Mouse (Mus musculus): ENCODE data around the gene Ankle1. TPM values are rescaled to one million over a fixed set of nuclear protein-coding genes. Genes with fewer than 3 reads are reported as not detected.

The Ankle1 gene
- total and polyA plus RNA-seq, 2 experiments from 2014 or later = 1.1 to 2.2 TPM

DNA sequence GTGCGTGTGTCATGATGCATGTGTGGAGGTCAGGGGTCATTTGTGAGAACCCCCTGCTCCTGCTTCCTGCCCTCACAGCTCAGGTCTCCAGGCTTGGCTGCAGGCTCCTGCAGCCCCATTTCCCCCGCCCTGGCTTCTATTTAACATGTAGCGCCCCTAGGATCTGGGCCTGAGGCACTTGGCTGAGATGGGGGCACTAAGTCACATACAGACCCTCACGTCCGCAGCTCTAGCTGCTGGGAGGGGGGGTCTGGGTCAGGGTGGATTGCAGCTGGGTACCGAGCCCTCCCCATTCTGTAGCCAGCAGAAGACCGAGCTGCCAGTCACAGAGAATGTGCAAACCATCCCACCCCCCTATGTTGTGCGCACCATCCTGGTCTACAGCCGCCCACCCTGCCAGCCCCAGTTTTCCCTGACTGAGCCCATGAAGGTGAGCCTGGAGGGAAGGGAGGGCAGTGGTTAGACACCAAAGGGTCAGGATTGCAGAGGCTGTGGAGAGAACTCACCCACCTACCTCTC is 3.3 kb upstream of the Ankle1 start:
- DNase-seq (ENCODE audit: low spot score) = no peak
- no peaks in the 10 kb centered on the region for H3K9me3 ChIP-seq (ENCODE audit: low read length)
- TF ChIP-seq CTCF (IDR thresholded peaks at IDR 0.05) = no peak
- H3K27me3 ChIP-seq (ENCODE audit: insufficient read depth, low read length) = no peaks in the 10 kb centered on the region
- no peak overlapping the region for H3K4me3 ChIP-seq (ENCODE audit: low read depth, low read length)
- H3K36me3 ChIP-seq (ENCODE audit: insufficient read depth, low read length) = peaks cover 6% of the 10 kb centered on the region
- H3K27ac ChIP-seq (ENCODE audit: low read depth, low read length) = no peak overlapping the region
- no peak overlapping the region for H3K4me2 ChIP-seq (ENCODE audit: low read depth, low read length, poor library complexity, severe bottlenecking)
- no peak for ATAC-seq (ENCODE audit: low FRiP score)
- no peak overlapping the region for H3K9ac ChIP-seq (replicated peaks; ENCODE audit: low read length, poor library complexity, severe bottlenecking)
- 91% methylated on average over 9 of the region's 9 CpGs for WGBS
- peaks cover 4% of the 10 kb centered on the region for H3K4me1 ChIP-seq (ENCODE audit: insufficient read depth, low read length)

- Histone ChIP-seq H3K4me2 (ENCODE audit: low read depth, low read length, poor library complexity, severe bottlenecking) (no peak overlapping the region), H3K9ac (replicated peaks; ENCODE audit: low read length, poor library complexity, severe bottlenecking) (no peak overlapping the region), H3K4me1 (ENCODE audit: insufficient read depth, low read length) (no peaks in the 10 kb centered on the region), H3K9me3 (ENCODE audit: low read length) (no peaks in the 10 kb centered on the region), H3K27ac (ENCODE audit: low read depth, low read length) (no peak overlapping the region), H3K27me3 (ENCODE audit: insufficient read depth, low read length) (no peaks in the 10 kb centered on the region), H3K4me3 (ENCODE audit: low read depth, low read length) (no peak overlapping the region), H3K36me3 (ENCODE audit: insufficient read depth, low read length) (peaks cover 5% of the 10 kb centered on the region)
- ATAC-seq (ENCODE audit: low FRiP score) (no peak), DNase-seq (ENCODE audit: low spot score) (no peak)
- no peak for TF ChIP-seq CTCF (IDR thresholded peaks at IDR 0.05)
- 90% methylated on average over 6 of the region's 6 CpGs for WGBS
These were observed 2.5 kb upstream of the Ankle1 start for GRCm38 (mm10) chr8:71403107-71403885.

DNA sequence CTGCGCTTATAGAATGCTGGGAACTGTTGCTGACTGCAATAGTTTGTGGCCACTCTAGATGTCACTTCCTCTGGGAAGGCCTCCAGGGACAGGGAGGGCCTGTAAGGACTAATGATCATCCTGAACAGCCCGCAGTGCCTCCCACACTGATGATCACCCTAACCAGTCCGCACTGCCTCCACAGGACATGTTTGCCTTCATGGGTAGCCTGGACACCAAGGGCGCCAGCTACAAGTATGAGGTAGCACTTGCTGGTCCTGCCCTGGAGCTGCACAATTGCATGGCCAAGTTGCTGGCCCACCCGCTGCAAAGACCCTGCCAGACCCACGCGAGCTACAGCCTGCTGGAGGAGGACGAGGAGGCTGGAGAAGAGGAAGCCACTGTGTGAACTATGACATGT is 1.8 kb upstream of the Ankle1 start:
- Histone ChIP-seq H3K4me1 (ENCODE audit: insufficient read depth, low read length) (no peaks in the 10 kb centered on the region), H3K27ac (ENCODE audit: low read depth, low read length) (no peak overlapping the region), H3K27me3 (ENCODE audit: insufficient read depth, low read length) (no peaks in the 10 kb centered on the region), H3K9ac (replicated peaks; ENCODE audit: low read length, poor library complexity, severe bottlenecking) (no peak overlapping the region), H3K4me2 (ENCODE audit: low read depth, low read length, poor library complexity, severe bottlenecking) (no peak overlapping the region), H3K36me3 (ENCODE audit: insufficient read depth, low read length) (no peaks in the 10 kb centered on the region), H3K4me3 (ENCODE audit: low read depth, low read length) (no peak overlapping the region), H3K9me3 (ENCODE audit: low read length) (no peaks in the 10 kb centered on the region)
- ATAC-seq (ENCODE audit: low FRiP score) (no peak), DNase-seq (ENCODE audit: low spot score) (no peak)
- TF ChIP-seq CTCF (IDR thresholded peaks at IDR 0.05) = no peak
- 96% methylated on average over 8 of the region's 8 CpGs for WGBS

DNA sequence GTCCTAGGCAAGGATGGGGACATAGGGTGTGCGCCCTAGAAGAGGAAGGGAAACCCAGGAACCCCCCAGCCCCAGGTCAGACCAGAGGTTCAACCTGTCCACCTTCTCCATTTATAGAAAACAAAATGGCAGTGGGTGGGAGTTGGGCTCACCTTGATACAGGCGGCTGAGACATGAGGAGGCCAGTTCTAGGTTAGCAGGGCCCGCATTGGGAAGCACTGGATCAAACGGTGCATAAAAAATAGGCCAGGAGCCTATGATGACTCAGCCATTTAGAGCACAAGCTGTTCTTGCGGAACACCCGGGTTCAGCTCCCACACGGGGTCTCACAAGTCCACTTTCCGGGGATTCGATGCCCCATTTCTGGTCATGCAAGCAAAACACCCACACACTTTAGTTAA is 859 bp upstream of the Ankle1 start:
- 83% methylated on average over 9 of the region's 9 CpGs for WGBS
- no peak for ATAC-seq (ENCODE audit: low FRiP score)
- no peaks in the 10 kb centered on the region for H3K27me3 ChIP-seq (ENCODE audit: insufficient read depth, low read length)
- no peak for TF ChIP-seq CTCF (IDR thresholded peaks at IDR 0.05)
- no peak overlapping the region for H3K4me3 ChIP-seq (ENCODE audit: low read depth, low read length)
- no peaks in the 10 kb centered on the region for H3K4me1 ChIP-seq (ENCODE audit: insufficient read depth, low read length)
- no peak overlapping the region for H3K27ac ChIP-seq (ENCODE audit: low read depth, low read length)
- DNase-seq (ENCODE audit: low spot score) = no peak
- no peaks in the 10 kb centered on the region for H3K36me3 ChIP-seq (ENCODE audit: insufficient read depth, low read length)
- no peak overlapping the region for H3K9ac ChIP-seq (replicated peaks; ENCODE audit: low read length, poor library complexity, severe bottlenecking)
- no peak overlapping the region; the same call in 1 of the 2 replicates for H3K4me2 ChIP-seq (ENCODE audit: low read depth, low read length, poor library complexity, severe bottlenecking)
- no peaks in the 10 kb centered on the region for H3K9me3 ChIP-seq (ENCODE audit: low read length)

- Histone ChIP-seq H3K36me3 (ENCODE audit: insufficient read depth, low read length) (no peaks in the 10 kb centered on the region), H3K27ac (ENCODE audit: low read depth, low read length) (no peak overlapping the region), H3K9ac (replicated peaks; ENCODE audit: low read length, poor library complexity, severe bottlenecking) (no peak overlapping the region), H3K4me3 (ENCODE audit: low read depth, low read length) (peak overlapping the region; percentile 36), H3K9me3 (ENCODE audit: low read length) (no peaks in the 10 kb centered on the region), H3K27me3 (ENCODE audit: insufficient read depth, low read length) (no peaks in the 10 kb centered on the region), H3K4me2 (ENCODE audit: low read depth, low read length, poor library complexity, severe bottlenecking) (peak overlapping the region; percentile 90), H3K4me1 (ENCODE audit: insufficient read depth, low read length) (no peaks in the 10 kb centered on the region)
- WGBS = under 1% methylated on average over 55 of the region's 55 CpGs
- TF ChIP-seq CTCF (IDR thresholded peaks at IDR 0.05) = peak; percentile 57
- ATAC-seq (ENCODE audit: low FRiP score) (0 out of 2 replicates have a peak, but pooled peaks have one; percentile 1), DNase-seq (ENCODE audit: low spot score) (peak; percentile 12)
These were observed 547 bp downstream of the Ankle1 start for GRCm38 (mm10) chr8:71406099-71407015.
